7 mouse cellular contexts compared by ENCODE assay signal in genomic region chr11:84522577-84523320, GRCm38 (mm10). TPM values are rescaled to one million over a fixed set of nuclear protein-coding genes. Genes with fewer than 3 reads are reported as not detected.
DNase-seq lines count a peak whose midpoint lies in the region; ATAC-seq and TF ChIP-seq lines count a peak whose summit lies in the region.

No protein-coding gene starts in this region.

- peak; percentile 80 for DNase-seq in adrenal gland, adult 8-10 months
- peak; percentile 92 for DNase-seq in cerebellum, postnatal 14 days
- peak; percentile 86 to 89 for DNase-seq in heart, adult 2 months
- DNase-seq in kidney, adult 11 months = peak; percentile 78
- peak; percentile 90 to 94 for DNase-seq in lung, adult 18-20 months
- DNase-seq in right cerebral cortex, postnatal 10 days (ENCODE audit: low spot score in 2 of 2) = no peak

- H3K4me1 ChIP-seq in heart, adult 2 months (ENCODE audit: control insufficient read depth, insufficient read depth, low read length) = no peaks in the 10 kb centered on the region; the same call in 1 of the 2 replicates
- peaks cover 34% of the 10 kb centered on the region for H3K4me1 ChIP-seq in neural tube, embryonic 15.5 days

- intact Hi-C loops in heart, adult 2 months (cut with DNase I) = no loop called here

- WGBS in heart, adult 2 months = 2% methylated on average over 40 of the region's 40 CpGs
- 1% methylated on average over 40 of the region's 40 CpGs for WGBS in neural tube, embryonic 15.5 days

- H3K79me2 ChIP-seq in heart, adult 2 months (replicated peaks; ENCODE audit: control insufficient read depth, insufficient read depth, low read length) = no peaks in the 10 kb centered on the region

- H3K9ac ChIP-seq in heart, adult 2 months (ENCODE audit: low read depth, low read length) = no peak overlapping the region
- peak overlapping the region; percentile 62 for H3K9ac ChIP-seq in neural tube, embryonic 15.5 days (replicated peaks)

- H3K4me3 ChIP-seq in heart, adult 2 months = peak overlapping the region; percentile 26
- H3K4me3 ChIP-seq in neural tube, embryonic 15.5 days (replicated peaks) = peak overlapping the region; percentile 50

- peaks cover 54% of the 10 kb centered on the region for H3K27me3 ChIP-seq in heart, adult 2 months (ENCODE audit: control insufficient read depth, insufficient read depth, low read length)
- peaks cover 81% of the 10 kb centered on the region for H3K27me3 ChIP-seq in neural tube, embryonic 15.5 days (replicated peaks)

- no peak overlapping the region for H3K27ac ChIP-seq in heart, adult 2 months
- peak overlapping the region; percentile 83 for H3K27ac ChIP-seq in neural tube, embryonic 15.5 days (replicated peaks)

- no peak for ATAC-seq in neural tube, embryonic 15.5 days (ENCODE audit: low FRiP score)

- no peak for TF ChIP-seq CTCF in heart, adult 2 months (IDR thresholded peaks at IDR 0.05)

- H3K9me3 ChIP-seq in neural tube, embryonic 15.5 days (replicated peaks) = no peaks in the 10 kb centered on the region

- no peaks in the 10 kb centered on the region for H3K36me3 ChIP-seq in heart, adult 2 months (ENCODE audit: control insufficient read depth, insufficient read depth, low read length)
- H3K36me3 ChIP-seq in neural tube, embryonic 15.5 days = no peaks in the 10 kb centered on the region

- no peak for TF ChIP-seq EP300 in heart, adult 2 months (IDR thresholded peaks at IDR 0.05; ENCODE audit: insufficient read depth, low read depth, low read length)

- no peak for TF ChIP-seq POLR2A in heart, adult 2 months (IDR thresholded peaks at IDR 0.05; ENCODE audit: insufficient read depth, low read depth, low read length)

- peak overlapping the region; percentile 70 for H3K4me2 ChIP-seq in neural tube, embryonic 15.5 days

RNA-seq across cellular contexts. Expression of gene Lhx1, which starts 2.6 kb away (rescaled TPM):
- total RNA-seq in adrenal gland, adult 8-10 months (2022) = under 1 TPM in 1 of 4 experiments, not detected in 3; 0.52 TPM
- not detected for total RNA-seq in heart, adult 2 months (2021)
- not detected in 2 replicates for polyA plus RNA-seq in heart, adult 2 months (2012; rRNA removed)
- 30.0 and 37.6 TPM in 2 replicates for polyA plus RNA-seq in neural tube, embryonic 15.5 days (2015; fragmentation: Nextera tagmentation; extraction: Ambion mirVana)

RNA-seq across cellular contexts. Expression of gene Aatf, which starts 9.4 kb away (rescaled TPM):
- total RNA-seq in adrenal gland, adult 8-10 months (2022) = 10 to 100 TPM; 23.8 to 27.9 (median 24.0) TPM
- total RNA-seq in heart, adult 2 months (2021) = 10 to 100 TPM; 13.8 to 14.3 TPM
- polyA plus RNA-seq in heart, adult 2 months (2012; rRNA removed) = 2.9 TPM in 2 replicates
- polyA plus RNA-seq in neural tube, embryonic 15.5 days (2015; fragmentation: Nextera tagmentation; extraction: Ambion mirVana) = 49.8 and 53.9 TPM in 2 replicates

Comparison
In these comparisons a context has a peak if more than half of its experiments do, and no peak if none do; other contexts are left out.
1. DNase-seq: peak in adrenal gland, adult 8-10 months (single experiment), cerebellum, postnatal 14 days (2 of 2), heart, adult 2 months (2 of 2), kidney, adult 11 months (single experiment) and lung, adult 18-20 months (2 of 2); none in right cerebral cortex, postnatal 10 days (0 of 2).